Mouse (Mus musculus) adrenal gland, adult (tissue): ENCODE measurements at regions not wholly inside any gene's neighbourhood (a gene's known extent, or its start where the extent isn't known, plus 50 kb on each side); places are given as distances from the start of the nearest gene placed in this dataset.

Source experiments
- DNase-seq, 2 experiments: peaks; one replicate each; pipeline ENCODE4 v3.0.0; 2022 to 2023; ENCODE audit warnings: low spot score in 1 of 2; ENCODE audit not compliant: inconsistent age in 2 of 2

- DNase-seq, result no peak
These were observed 529.4 kb downstream of the Pdha2 start for GRCm38 (mm10) chr3:140682794-140683193.

GRCm38 (mm10) chr3:140645785-140646388, 566.3 kb downstream of the Pdha2 start:
- no peak for DNase-seq

GRCm38 (mm10) chr3:140619885-140620284, 592.3 kb downstream of the Pdha2 start:
- no peak for DNase-seq
